Mouse (Mus musculus): Measurements from ENCODE around the gene Mphosph8.
A peak's percentile ranks its signal among the peaks of the same experiment; 100 is the strongest.

Gene Mphosph8

GRCm38 (mm10) chr14:56667969-56668802, at the start of gene Mphosph8:
Gene Mphosph8, plus strand, starts transcription at chr14:56668248.
- DNase-seq: peak; percentile 99

- DNase-seq: no peak
These were observed 47.6 kb upstream of the Mphosph8 start for GRCm38 (mm10) chr14:56620425-56620824.

- DNase-seq: no peak
These were observed 41.8 kb upstream of the Mphosph8 start for GRCm38 (mm10) chr14:56626202-56626601.

- peak; percentile 55 for DNase-seq
These were observed 39.7 kb upstream of the Mphosph8 start for GRCm38 (mm10) chr14:56628336-56628735.

- no peak for DNase-seq
These were observed 36.9 kb upstream of the Mphosph8 start for GRCm38 (mm10) chr14:56631109-56631508.

GRCm38 (mm10) chr14:56647206-56647605, 20.8 kb upstream of the Mphosph8 start:
- DNase-seq: no peak

- DNase-seq: no peak
These were observed 18.6 kb upstream of the Mphosph8 start for GRCm38 (mm10) chr14:56649448-56649847.

GRCm38 (mm10) chr14:56665651-56666050, 2.4 kb upstream of the Mphosph8 start:
- DNase-seq: peak; percentile 47

GRCm38 (mm10) chr14:56666909-56667308, 1.1 kb upstream of the Mphosph8 start:
- no peak for DNase-seq

- no peak for DNase-seq
These were observed 1.1 kb downstream of the Mphosph8 start for GRCm38 (mm10) chr14:56669046-56669620.

GRCm38 (mm10) chr14:56685426-56685825, 17.4 kb downstream of the Mphosph8 start:
- DNase-seq: no peak

- no peak for DNase-seq
These were observed 21.1 kb downstream of the Mphosph8 start for GRCm38 (mm10) chr14:56689116-56689515.

- no peak for DNase-seq
These were observed 21.7 kb downstream of the Mphosph8 start for GRCm38 (mm10) chr14:56689766-56690165.

- no peak for DNase-seq
These were observed 27.4 kb downstream of the Mphosph8 start for GRCm38 (mm10) chr14:56695495-56695894.

GRCm38 (mm10) chr14:56697836-56698235, 29.8 kb downstream of the Mphosph8 start:
- DNase-seq: no peak

- DNase-seq: no peak
These were observed 34.6 kb downstream of the Mphosph8 start for GRCm38 (mm10) chr14:56702644-56703043.

GRCm38 (mm10) chr14:56705687-56706086, 37.6 kb downstream of the Mphosph8 start:
- no peak for DNase-seq

GRCm38 (mm10) chr14:56726493-56726892, 58.4 kb downstream of the Mphosph8 start:
- no peak for DNase-seq

GRCm38 (mm10) chr14:56740175-56740574, 72.1 kb downstream of the Mphosph8 start:
- DNase-seq: no peak

Data from layer of hippocampus, adult 9-11 months (tissue).